Mouse (Mus musculus): ENCODE results near the gene Rpl41. TPM values are rescaled to one million over a fixed set of nuclear protein-coding genes. Genes with fewer than 3 reads are reported as not detected.
A peak's percentile ranks its signal among the peaks of the same experiment; 100 is the strongest.
"Not testable (repeated sequence)": the region's sequence is repeated elsewhere in the genome, so short reads cannot be mapped to it uniquely, and the experiment has no call there.

The Rpl41 gene
- polyA plus RNA-seq, 1 experiment from 2014 or later = 2,263 TPM

- Histone ChIP-seq H3K36me3 (no peaks in the 10 kb centered on the region), H3K27ac (replicated peaks) (no peak overlapping the region), H3K4me1 (replicated peaks) (no peaks in the 10 kb centered on the region), H3K4me3 (no peak overlapping the region), H3K4me2 (no peak overlapping the region), H3K9me3 (no peaks in the 10 kb centered on the region), H3K27me3 (peaks cover 27% of the 10 kb centered on the region), H3K9ac (no peak overlapping the region)
- ATAC-seq (ENCODE audit: low FRiP score, low read depth) = no peak
- 27% methylated on average over 6 of the region's 6 CpGs for WGBS
These were observed 32.4 kb downstream of the Rpl41 start for GRCm38 (mm10) chr10:128516677-128517076.

DNA sequence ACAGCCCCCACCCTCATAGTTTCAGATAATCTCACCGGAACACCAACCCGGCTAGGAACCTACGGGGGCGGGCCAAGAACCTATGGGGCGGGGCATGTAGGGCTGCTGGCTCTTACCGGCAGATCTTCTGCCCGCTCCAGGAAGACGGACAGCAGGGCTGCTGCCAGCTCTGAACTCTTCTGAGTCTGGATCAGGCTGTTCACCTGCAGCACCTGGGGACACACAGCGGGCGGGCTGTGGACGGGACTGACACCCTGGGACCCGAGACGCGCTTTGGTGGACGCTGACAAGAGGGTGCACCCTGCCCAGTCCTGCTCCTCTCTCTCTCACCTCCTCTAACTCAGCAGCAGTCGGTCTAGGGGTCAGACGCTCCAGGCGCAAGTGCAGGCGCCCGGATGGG, 33.1 kb downstream of the Rpl41 start:
- no peaks in the 10 kb centered on the region for H3K36me3 ChIP-seq
- H3K9me3 ChIP-seq = no peaks in the 10 kb centered on the region
- H3K4me2 ChIP-seq = peak overlapping the region; percentile 19; the same call in 1 of the 2 replicates
- ATAC-seq (ENCODE audit: low FRiP score, low read depth) = peak; percentile 28; the same call in 1 of the 2 replicates
- H3K4me1 ChIP-seq (replicated peaks) = no peaks in the 10 kb centered on the region
- H3K27me3 ChIP-seq = peaks cover 27% of the 10 kb centered on the region
- H3K9ac ChIP-seq = no peak overlapping the region
- 20% methylated on average over 20 of the region's 20 CpGs for WGBS
- H3K27ac ChIP-seq (replicated peaks) = no peak overlapping the region
- no peak overlapping the region for H3K4me3 ChIP-seq

GRCm38 (mm10) chr10:128515044-128515443, 34.1 kb downstream of the Rpl41 start:
- no peak overlapping the region for H3K4me3 ChIP-seq
- peaks cover 27% of the 10 kb centered on the region for H3K27me3 ChIP-seq
- no peak overlapping the region for H3K9ac ChIP-seq
- WGBS = 83% methylated on average over 4 of the region's 4 CpGs
- no peaks in the 10 kb centered on the region for H3K36me3 ChIP-seq
- H3K4me2 ChIP-seq = no peak overlapping the region
- no peaks in the 10 kb centered on the region for H3K9me3 ChIP-seq
- no peaks in the 10 kb centered on the region for H3K4me1 ChIP-seq (replicated peaks)
- no peak overlapping the region for H3K27ac ChIP-seq (replicated peaks)
- no peak for ATAC-seq (ENCODE audit: low FRiP score, low read depth)

GRCm38 (mm10) chr10:128511761-128512160, 37.3 kb downstream of the Rpl41 start:
- H3K27ac ChIP-seq (replicated peaks) = no peak overlapping the region
- ATAC-seq (ENCODE audit: low FRiP score, low read depth) = no peak
- H3K9me3 ChIP-seq = no peaks in the 10 kb centered on the region
- no peak overlapping the region for H3K9ac ChIP-seq
- WGBS = 86% methylated on average over 12 of the region's 12 CpGs
- no peak overlapping the region for H3K4me2 ChIP-seq
- no peak overlapping the region for H3K4me3 ChIP-seq
- H3K36me3 ChIP-seq = no peaks in the 10 kb centered on the region
- no peaks in the 10 kb centered on the region for H3K4me1 ChIP-seq (replicated peaks)
- H3K27me3 ChIP-seq = peaks cover 12% of the 10 kb centered on the region

DNA sequence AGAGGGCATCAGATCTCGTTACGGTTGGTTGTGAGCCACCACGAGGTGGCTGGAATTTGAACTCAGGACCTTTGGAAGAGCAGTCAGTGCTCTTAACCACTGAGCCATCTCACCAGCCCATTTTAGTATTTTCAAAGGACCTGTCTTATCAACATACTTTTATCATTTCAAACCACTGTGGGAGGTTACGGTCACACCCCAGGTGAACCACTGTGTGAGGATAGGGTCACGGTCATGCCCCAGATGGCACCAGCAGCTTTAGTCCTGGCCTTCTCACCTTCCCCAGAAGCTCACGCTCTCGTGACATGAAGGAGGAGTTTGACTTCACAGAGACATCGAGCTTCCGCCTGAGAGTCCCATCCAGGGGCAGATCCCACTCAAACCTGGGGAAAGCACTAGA, 37.9 kb downstream of the Rpl41 start:
- H3K36me3 ChIP-seq = no peaks in the 10 kb centered on the region
- peaks cover 7% of the 10 kb centered on the region; the same call in 1 of the 2 replicates for H3K27me3 ChIP-seq
- no peak overlapping the region for H3K9ac ChIP-seq
- no peaks in the 10 kb centered on the region for H3K9me3 ChIP-seq
- ATAC-seq (ENCODE audit: low FRiP score, low read depth) = no peak
- H3K4me1 ChIP-seq (replicated peaks) = no peaks in the 10 kb centered on the region
- H3K4me2 ChIP-seq = no peak overlapping the region
- WGBS = 90% methylated on average over 9 of the region's 9 CpGs
- H3K4me3 ChIP-seq = no peak overlapping the region
- no peak overlapping the region for H3K27ac ChIP-seq (replicated peaks)

- Histone ChIP-seq H3K4me1 (replicated peaks) (no peaks in the 10 kb centered on the region), H3K9ac (no peak overlapping the region), H3K36me3 (no peaks in the 10 kb centered on the region), H3K4me2 (no peak overlapping the region), H3K27me3 (no peaks in the 10 kb centered on the region), H3K4me3 (no peak overlapping the region), H3K27ac (replicated peaks) (no peak overlapping the region), H3K9me3 (no peaks in the 10 kb centered on the region)
- WGBS = 85% methylated on average over 11 of the region's 11 CpGs
- no peak for ATAC-seq (ENCODE audit: low FRiP score, low read depth)
These were observed 38.8 kb downstream of the Rpl41 start for GRCm38 (mm10) chr10:128510301-128510700.

- Histone ChIP-seq H3K4me2 (no peak overlapping the region), H3K9me3 (no peaks in the 10 kb centered on the region), H3K36me3 (no peaks in the 10 kb centered on the region), H3K4me1 (replicated peaks) (no peaks in the 10 kb centered on the region), H3K27me3 (no peaks in the 10 kb centered on the region), H3K4me3 (no peak overlapping the region), H3K27ac (replicated peaks) (no peak overlapping the region), H3K9ac (no peak overlapping the region)
- 88% methylated on average over 4 of the region's 4 CpGs for WGBS
- no peak for ATAC-seq (ENCODE audit: low FRiP score, low read depth)
These were observed 39.3 kb downstream of the Rpl41 start for GRCm38 (mm10) chr10:128509831-128510230.

- Histone ChIP-seq H3K4me2 (no peak overlapping the region), H3K27me3 (no peaks in the 10 kb centered on the region), H3K9me3 (no peaks in the 10 kb centered on the region), H3K9ac (no peak overlapping the region), H3K36me3 (no peaks in the 10 kb centered on the region), H3K4me1 (replicated peaks) (no peaks in the 10 kb centered on the region), H3K4me3 (no peak overlapping the region), H3K27ac (replicated peaks) (no peak overlapping the region)
- 93% methylated on average over 9 of the region's 9 CpGs for WGBS
- no peak for ATAC-seq (ENCODE audit: low FRiP score, low read depth)
These were observed 39.9 kb downstream of the Rpl41 start for GRCm38 (mm10) chr10:128509203-128509602.

DNA sequence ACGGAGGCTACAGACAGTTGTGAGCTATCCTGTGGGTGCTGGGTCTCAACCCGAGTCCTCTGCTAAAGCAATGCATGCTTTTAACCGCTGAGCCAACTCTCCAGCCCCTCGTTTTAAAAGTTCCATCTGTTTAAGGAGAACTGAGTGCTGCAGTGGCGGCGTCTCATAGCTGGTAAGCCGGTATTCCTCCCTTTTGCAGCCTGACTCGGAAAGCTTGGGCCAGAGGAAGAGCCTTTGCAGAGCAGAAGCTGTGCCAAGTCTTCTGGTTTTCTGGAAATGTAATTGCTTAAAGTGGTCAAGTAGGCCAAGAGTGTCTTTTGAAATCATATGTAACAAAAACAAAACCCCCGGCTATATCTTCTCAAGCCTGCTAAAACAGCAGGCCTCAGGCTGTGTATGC, 40.8 kb downstream of the Rpl41 start:
- WGBS = 82% methylated on average over 9 of the region's 9 CpGs
- no peak overlapping the region for H3K9ac ChIP-seq
- H3K27me3 ChIP-seq = no peaks in the 10 kb centered on the region

GRCm38 (mm10) chr10:128505974-128506373, 43.1 kb downstream of the Rpl41 start:
- ATAC-seq (ENCODE audit: low FRiP score, low read depth) = no peak
- Histone ChIP-seq H3K27ac (replicated peaks) (no peak overlapping the region), H3K9ac (no peak overlapping the region), H3K4me2 (no peak overlapping the region), H3K9me3 (no peaks in the 10 kb centered on the region), H3K36me3 (no peaks in the 10 kb centered on the region), H3K27me3 (no peaks in the 10 kb centered on the region), H3K4me3 (no peak overlapping the region), H3K4me1 (replicated peaks) (no peaks in the 10 kb centered on the region)
- WGBS = 94% methylated on average over 14 of the region's 14 CpGs

More for the DNA sequence above, 40.8 kb downstream of the Rpl41 start:
- Histone ChIP-seq H3K4me3 (no peak overlapping the region), H3K4me1 (replicated peaks) (no peaks in the 10 kb centered on the region), H3K27ac (replicated peaks) (no peak overlapping the region), H3K36me3 (no peaks in the 10 kb centered on the region), H3K9me3 (no peaks in the 10 kb centered on the region), H3K4me2 (no peak overlapping the region)
- no peak for ATAC-seq (ENCODE audit: low FRiP score, low read depth)

DNA sequence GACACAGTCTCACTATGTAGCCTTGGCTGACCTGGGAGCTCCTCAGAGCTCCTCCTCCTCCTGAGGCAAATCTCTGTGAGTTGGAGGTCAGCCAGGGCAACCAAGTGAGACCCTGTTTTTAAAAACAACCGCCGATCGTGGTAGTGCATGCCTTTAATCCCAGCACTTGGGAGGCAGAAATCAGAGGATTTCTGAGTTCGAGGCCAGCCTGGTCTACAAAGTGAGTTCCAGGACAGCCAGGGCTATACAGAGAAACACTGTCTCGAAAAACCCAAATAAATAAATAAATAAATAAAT, 43.8 kb downstream of the Rpl41 start:
- not testable (repeated sequence) for H3K4me1 ChIP-seq (replicated peaks); H3K27me3 ChIP-seq; H3K9ac ChIP-seq; H3K36me3 ChIP-seq; H3K9me3 ChIP-seq; H3K4me2 ChIP-seq; H3K27ac ChIP-seq (replicated peaks); ATAC-seq (ENCODE audit: low FRiP score, low read depth); H3K4me3 ChIP-seq
- whole genome bisulfite sequencing = 80% methylated on average over 5 of the region's 5 CpGs

- Histone ChIP-seq H3K9ac (no peak overlapping the region), H3K4me3 (no peak overlapping the region), H3K27ac (replicated peaks) (no peak overlapping the region), H3K4me2 (no peak overlapping the region), H3K9me3 (no peaks in the 10 kb centered on the region), H3K36me3 (no peaks in the 10 kb centered on the region), H3K4me1 (replicated peaks) (no peaks in the 10 kb centered on the region), H3K27me3 (no peaks in the 10 kb centered on the region)
- 83% methylated on average over 9 of the region's 9 CpGs for WGBS
- no peak for ATAC-seq (ENCODE audit: low FRiP score, low read depth)
These were observed 44.3 kb downstream of the Rpl41 start for GRCm38 (mm10) chr10:128504641-128505370.

DNA sequence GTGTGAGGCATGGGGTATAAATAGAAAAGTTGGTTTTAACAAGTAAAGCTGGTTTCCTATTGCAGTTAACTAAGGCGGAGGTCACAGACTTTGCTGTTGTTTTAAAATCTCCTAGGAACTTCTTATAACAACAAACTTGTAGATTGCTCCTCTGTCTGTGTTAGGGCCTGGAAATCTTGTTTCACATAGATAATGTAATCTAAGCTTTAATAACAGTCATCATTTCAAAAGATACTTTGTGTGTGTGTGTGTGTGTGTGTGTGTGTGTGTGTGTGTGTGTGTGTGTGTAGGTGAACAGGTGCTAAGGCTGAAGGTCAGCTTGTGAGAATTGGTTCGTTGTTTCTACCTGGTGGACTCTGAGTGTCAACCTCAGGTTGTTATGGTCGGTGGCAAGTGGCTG, 45.1 kb downstream of the Rpl41 start:
- no peaks in the 10 kb centered on the region for H3K27me3 ChIP-seq
- ATAC-seq (ENCODE audit: low FRiP score, low read depth) = no peak
- WGBS = 89% methylated on average over 3 of the region's 3 CpGs
- H3K4me1 ChIP-seq (replicated peaks) = peaks cover 6% of the 10 kb centered on the region; the same call in 1 of the 2 replicates
- H3K36me3 ChIP-seq = no peaks in the 10 kb centered on the region
- H3K4me3 ChIP-seq = no peak overlapping the region
- no peaks in the 10 kb centered on the region for H3K9me3 ChIP-seq
- H3K9ac ChIP-seq = no peak overlapping the region
- no peak overlapping the region for H3K4me2 ChIP-seq
- H3K27ac ChIP-seq (replicated peaks) = no peak overlapping the region
